13 mouse cellular contexts compared by ENCODE assay signal in the genomic region with DNA sequence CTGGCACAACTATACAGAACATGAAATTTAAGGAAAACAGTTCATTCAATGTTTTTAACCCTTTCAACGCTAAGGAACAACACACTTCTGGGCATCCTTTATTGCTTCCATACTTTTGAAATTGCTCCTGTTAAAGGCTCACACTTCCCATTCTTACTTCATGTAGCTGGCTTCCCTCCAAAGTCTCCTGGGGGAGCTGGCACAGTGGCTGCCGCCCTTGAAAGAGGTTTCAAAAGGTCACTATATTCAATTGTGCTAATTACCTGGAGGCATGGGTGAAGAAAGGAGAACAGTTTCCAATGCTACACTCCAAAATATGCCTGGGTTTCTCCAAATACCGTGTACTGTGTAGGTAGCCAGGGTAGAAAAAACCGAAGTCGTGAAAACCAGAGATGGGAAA.
DNase-seq lines count a peak whose midpoint lies in the region; ATAC-seq and TF ChIP-seq lines count a peak whose summit lies in the region.
"Had no signal": no experiment of that assay in that cellular context is flagged by ENCODE, and none has a peak within 500 bp of the region (broad histone marks: within the 10 kb centered on the region; RNA-seq: fewer than 3 reads in every experiment).

No protein-coding gene starts in this region.

- no peaks in the 10 kb centered on the region for H3K36me3 ChIP-seq in forebrain, embryonic 15.5 days
- no peaks in the 10 kb centered on the region for H3K36me3 ChIP-seq in forebrain, embryonic 16.5 days (ENCODE audit: control insufficient read depth, insufficient read depth)
- no peaks in the 10 kb centered on the region for H3K36me3 ChIP-seq in liver, adult 2 months (ENCODE audit: control insufficient read depth, insufficient read depth, low read length)
- no peaks in the 10 kb centered on the region for H3K36me3 ChIP-seq in liver, embryonic 12.5 days
- H3K36me3 ChIP-seq: lung, embryonic 15.5 days had no signal

- TF ChIP-seq POLR2A in liver, adult 2 months (IDR thresholded peaks at IDR 0.05; ENCODE audit: extremely low read depth, insufficient read depth, low read length) = no peak

- no peak overlapping the region for H3K4me3 ChIP-seq in forebrain, embryonic 15.5 days
- no peak overlapping the region for H3K4me3 ChIP-seq in forebrain, embryonic 16.5 days (replicated peaks; ENCODE audit: low read length)
- no peak overlapping the region for H3K4me3 ChIP-seq in liver, adult 2 months (ENCODE audit: insufficient read depth, low read depth, low read length)
- H3K4me3 ChIP-seq in liver, embryonic 12.5 days = no peak overlapping the region
- H3K4me3 ChIP-seq: forebrain, embryonic 10.5 days; left cerebral cortex, adult 2 months; lung, embryonic 15.5 days had no signal

- H3K9ac ChIP-seq in forebrain, embryonic 15.5 days (replicated peaks) = no peak overlapping the region
- H3K9ac ChIP-seq in forebrain, embryonic 16.5 days (replicated peaks; ENCODE audit: low read depth, low read length) = no peak overlapping the region
- H3K9ac ChIP-seq in liver, adult 2 months (ENCODE audit: low read depth, low read length) = no peak overlapping the region
- no peak overlapping the region for H3K9ac ChIP-seq in liver, embryonic 12.5 days
- H3K9ac ChIP-seq: lung, embryonic 15.5 days had no signal

- H3K4me1 ChIP-seq in forebrain, embryonic 15.5 days = peaks cover 18% of the 10 kb centered on the region
- H3K4me1 ChIP-seq in forebrain, embryonic 16.5 days (replicated peaks; ENCODE audit: control insufficient read depth, insufficient read depth, low read length) = peaks cover 14% of the 10 kb centered on the region
- peaks cover 7% of the 10 kb centered on the region; the same call in 1 of the 2 replicates for H3K4me1 ChIP-seq in liver, adult 2 months (ENCODE audit: control insufficient read depth, insufficient read depth, low read length)
- H3K4me1 ChIP-seq in liver, embryonic 12.5 days = no peaks in the 10 kb centered on the region

- H3K9me3 ChIP-seq in forebrain, embryonic 15.5 days = no peaks in the 10 kb centered on the region
- no peaks in the 10 kb centered on the region for H3K9me3 ChIP-seq in forebrain, embryonic 16.5 days (ENCODE audit: control insufficient read depth, low read length)
- H3K9me3 ChIP-seq in liver, embryonic 12.5 days (replicated peaks) = no peaks in the 10 kb centered on the region
- H3K9me3 ChIP-seq: lung, embryonic 15.5 days had no signal

- no peaks in the 10 kb centered on the region for H3K27me3 ChIP-seq in forebrain, embryonic 15.5 days
- no peaks in the 10 kb centered on the region for H3K27me3 ChIP-seq in forebrain, embryonic 16.5 days (replicated peaks; ENCODE audit: control insufficient read depth, insufficient read depth, low read length)
- no peaks in the 10 kb centered on the region for H3K27me3 ChIP-seq in liver, adult 2 months (ENCODE audit: control insufficient read depth, insufficient read depth, low read length)
- no peaks in the 10 kb centered on the region for H3K27me3 ChIP-seq in liver, embryonic 12.5 days (replicated peaks)
- H3K27me3 ChIP-seq: lung, embryonic 15.5 days had no signal

- 35% methylated on average over 5 of the region's 5 CpGs for WGBS in forebrain, embryonic 15.5 days
- 21% methylated on average over 5 of the region's 5 CpGs for WGBS in forebrain, embryonic 16.5 days
- 60% methylated on average over 5 of the region's 5 CpGs for WGBS in liver, adult 2 months
- 69% methylated on average over 5 of the region's 5 CpGs for WGBS in liver, embryonic 12.5 days (ENCODE audit: insufficient replicate concordance)

- H3K79me2 ChIP-seq in liver, adult 2 months (ENCODE audit: control insufficient read depth, insufficient read depth, low read length) = peaks cover 23% of the 10 kb centered on the region

- TF ChIP-seq CTCF in liver, adult 2 months (IDR thresholded peaks at IDR 0.05; ENCODE audit: low read depth, low read length) = no peak

- ATAC-seq in forebrain, embryonic 15.5 days (replicated peaks) = no peak
- no peak for ATAC-seq in forebrain, embryonic 16.5 days
- no peak for ATAC-seq in liver, embryonic 12.5 days
- ATAC-seq: CD4-positive, CD25-positive, alpha-beta regulatory T cell, adult 4 months; intestine, embryonic 16.5 days had no signal

- peak overlapping the region; percentile 33; the same call in 1 of the 2 replicates for H3K27ac ChIP-seq in forebrain, embryonic 15.5 days (replicated peaks)
- H3K27ac ChIP-seq in forebrain, embryonic 16.5 days (ENCODE audit: low read length) = no peak overlapping the region
- no peak overlapping the region for H3K27ac ChIP-seq in liver, adult 2 months (replicated peaks; ENCODE audit: insufficient read depth, low read depth, low read length)
- H3K27ac ChIP-seq in liver, embryonic 12.5 days = no peak overlapping the region
- H3K27ac ChIP-seq: forebrain, embryonic 10.5 days; left cerebral cortex, adult 2 months; lung, embryonic 15.5 days had no signal

- intact Hi-C loops in left cerebral cortex, postnatal 25 days (cut with DNase I) = no loop called here

- DNase-seq in liver, adult 2 months (ENCODE audit: extremely low read depth, low read depth, low spot score) = peak; percentile 54
- DNase-seq in cerebellum, adult 8-10 months = peak; percentile 44
- DNase-seq in kidney, postnatal 10 days = peak; percentile 36
- DNase-seq in thymus, postnatal 0 days (ENCODE audit: low spot score) = no peak
- DNase-seq in left cerebral cortex, postnatal 25 days (ENCODE audit: low spot score in 2 of 2) = no peak

- no peak overlapping the region for H3K4me2 ChIP-seq in forebrain, embryonic 15.5 days (replicated peaks)
- no peak overlapping the region for H3K4me2 ChIP-seq in forebrain, embryonic 16.5 days (ENCODE audit: low read length)
- no peak overlapping the region for H3K4me2 ChIP-seq in liver, embryonic 12.5 days
- H3K4me2 ChIP-seq: lung, embryonic 15.5 days had no signal

Comparison
In these comparisons a context has a peak if more than half of its experiments do, and no peak if none do; other contexts are left out.
1. DNase-seq: peak in liver, adult 2 months (single experiment), cerebellum, adult 8-10 months (single experiment) and kidney, postnatal 10 days (single experiment); none in thymus, postnatal 0 days (single experiment) and left cerebral cortex, postnatal 25 days (0 of 2).